Mouse (Mus musculus) neural tube, embryonic 10.5 days (tissue): Measurements from ENCODE around the gene Ehd1.

Experiments
- DNase-seq: peaks from one replicate; pipeline ENCODE4 v3.0.0-alpha.2; 2017; ENCODE audit warnings: low spot score; ENCODE audit errors: extremely low spot score

Ehd1 gene

GRCm38 (mm10) chr19:6276426-6277421 lies at the start of gene Ehd1:
Ehd1 (plus strand) TSS chr19:6276725.
- DNase-seq, result peak; percentile 97

GRCm38 (mm10) chr19:6226763-6227162 lies 49.8 kb upstream of the Ehd1 start:
- no peak for DNase-seq

- no peak for DNase-seq
Measured at GRCm38 (mm10) chr19:6227864-6228263, 48.7 kb upstream of the Ehd1 start.

- DNase-seq, result no peak
Measured at GRCm38 (mm10) chr19:6230411-6230810, 46.1 kb upstream of the Ehd1 start.

DNA sequence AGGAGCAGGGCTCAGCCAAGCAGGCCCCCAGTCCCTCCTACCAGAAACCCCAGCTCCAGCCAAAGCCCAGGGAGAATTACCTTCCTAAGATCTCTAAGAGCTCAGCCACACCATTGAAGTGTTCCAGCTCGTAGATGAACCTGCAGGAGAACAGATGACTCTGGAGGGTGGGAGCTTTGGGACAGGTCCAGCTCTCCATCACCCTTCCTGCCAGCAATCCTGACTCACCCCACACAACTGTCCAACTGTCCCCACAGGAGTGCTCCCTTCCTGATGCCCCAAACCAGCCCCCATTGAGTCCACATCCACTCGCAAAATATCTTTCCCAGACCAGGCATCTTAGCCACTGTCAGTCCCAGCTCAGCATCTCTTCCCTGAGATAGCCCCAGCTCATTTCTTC lies 45.5 kb upstream of the Ehd1 start:
- DNase-seq, result no peak

GRCm38 (mm10) chr19:6233647-6234046 lies 42.9 kb upstream of the Ehd1 start:
- DNase-seq, result no peak

- DNase-seq, result no peak
Measured at GRCm38 (mm10) chr19:6234337-6235083, 42.0 kb upstream of the Ehd1 start.

DNA sequence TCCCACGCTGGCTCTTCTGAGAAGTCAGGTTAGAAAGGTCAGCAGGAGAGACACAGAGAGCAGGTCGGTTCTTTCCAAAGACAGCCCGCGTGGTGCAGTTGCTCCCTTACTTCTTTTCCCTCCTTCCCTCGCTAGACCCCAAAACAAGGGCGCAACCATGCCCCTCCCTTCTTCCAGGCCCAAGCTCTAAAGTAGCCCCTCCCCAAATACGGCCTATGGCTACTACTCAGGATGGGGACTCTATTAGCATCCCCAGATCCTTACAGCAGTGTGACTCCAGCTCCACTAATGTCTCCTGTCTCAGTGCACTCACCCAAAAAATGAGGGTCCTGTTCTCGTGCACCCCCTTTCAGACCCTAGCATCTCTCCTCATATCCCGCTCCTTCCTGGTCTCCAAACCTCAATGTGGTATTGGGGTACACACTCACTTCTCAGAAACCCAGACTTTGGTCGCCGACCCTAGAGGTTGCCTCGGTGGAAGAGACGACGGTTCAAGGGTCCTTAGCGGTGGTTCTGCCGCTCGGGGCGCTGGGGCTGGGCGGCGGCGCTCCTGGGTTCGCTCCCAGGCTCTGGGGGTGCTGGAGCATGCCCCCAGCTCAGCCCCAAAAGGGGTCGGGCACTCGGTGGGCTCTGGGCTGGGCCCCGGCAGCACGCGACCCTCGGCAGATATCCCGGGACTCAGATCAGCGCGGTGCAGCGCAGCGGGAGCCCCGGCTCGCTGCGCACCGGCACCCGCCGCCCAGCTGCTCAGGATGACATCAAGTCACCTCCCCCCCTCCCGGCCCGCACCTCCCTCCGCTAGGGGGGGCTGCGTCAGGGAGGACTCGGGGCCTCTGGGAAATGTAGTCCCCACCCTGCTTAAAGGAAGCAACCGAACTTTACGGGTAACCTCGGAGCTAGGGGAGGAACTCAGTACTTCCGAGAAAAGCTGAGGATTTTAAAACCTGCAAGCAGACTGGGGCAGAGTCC lies 41.2 kb upstream of the Ehd1 start, which contains the start of gene Ppp2r5b:
TSS of gene Ppp2r5b (minus strand) at position 789 of the 969 bp plus-strand sequence.
- DNase-seq, result peak; percentile 92

- DNase-seq, result peak; percentile 88
Measured at GRCm38 (mm10) chr19:6236053-6236441, 40.5 kb upstream of the Ehd1 start.

DNA sequence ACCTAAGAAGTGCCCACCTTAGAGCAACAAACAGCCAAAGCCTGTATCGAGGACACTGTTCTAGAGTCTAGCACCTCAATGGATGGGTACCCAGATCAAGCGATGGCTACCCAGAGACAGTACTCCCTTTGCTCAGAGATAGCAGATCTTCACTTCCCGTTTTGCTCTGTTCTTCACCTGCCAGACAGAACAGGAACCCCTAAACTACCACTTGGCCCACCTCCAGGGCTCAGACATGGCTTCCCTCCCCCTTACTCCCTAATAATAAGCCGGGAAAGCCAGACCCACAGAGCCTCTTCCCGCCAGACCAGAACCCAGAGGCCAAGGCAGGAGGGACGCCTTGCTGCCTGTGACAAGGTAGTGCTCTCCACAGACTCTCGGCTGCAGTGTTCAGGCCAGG lies 39.7 kb upstream of the Ehd1 start:
- DNase-seq, result no peak

DNA sequence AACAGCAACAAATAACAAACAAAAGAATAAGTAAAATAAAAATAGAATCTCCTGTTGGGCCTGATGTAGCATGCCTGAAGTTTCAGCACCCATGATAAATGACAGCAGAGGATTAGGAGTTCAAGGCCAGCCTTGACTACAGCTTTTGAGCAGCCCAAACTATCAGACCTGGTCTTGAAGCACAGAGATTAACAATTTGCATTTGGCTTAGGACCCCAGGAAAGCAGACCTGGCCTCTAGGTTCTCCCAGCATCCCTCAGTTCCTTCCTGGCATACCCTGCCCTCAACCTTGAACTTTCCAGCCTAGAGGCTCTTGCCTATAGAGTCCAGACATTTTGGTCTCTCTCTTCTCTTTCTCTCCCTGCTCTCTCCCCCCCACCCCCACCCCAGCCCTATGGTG lies 37.8 kb upstream of the Ehd1 start:
- no peak for DNase-seq

DNA sequence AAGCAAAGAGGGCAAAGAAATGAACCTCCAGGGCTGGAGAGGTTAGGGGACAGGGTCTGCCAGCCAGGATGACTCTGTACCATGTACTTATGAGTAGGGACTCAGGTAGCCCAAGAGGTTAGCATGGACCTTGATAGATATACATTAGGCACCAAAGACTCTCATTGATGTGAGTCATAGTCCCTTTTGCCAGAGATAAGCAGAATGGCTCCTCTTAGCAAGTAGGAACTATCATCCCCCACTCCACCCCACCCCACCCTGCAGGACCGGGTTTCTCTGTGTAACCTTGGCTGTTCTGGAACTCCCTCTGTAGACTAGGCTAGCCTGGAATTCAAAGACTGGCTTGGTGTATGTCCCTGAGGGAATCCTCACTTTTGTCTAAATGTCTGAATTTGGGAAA lies 36.4 kb upstream of the Ehd1 start:
- DNase-seq, result no peak

- DNase-seq, result no peak
Measured at GRCm38 (mm10) chr19:6240725-6241124, 35.8 kb upstream of the Ehd1 start.

- DNase-seq, result peak; percentile 97
Measured at GRCm38 (mm10) chr19:6241274-6242107, 35.0 kb upstream of the Ehd1 start, which contains the start of gene Atg2a. Atg2a (plus strand) TSS chr19:6241668.

DNA sequence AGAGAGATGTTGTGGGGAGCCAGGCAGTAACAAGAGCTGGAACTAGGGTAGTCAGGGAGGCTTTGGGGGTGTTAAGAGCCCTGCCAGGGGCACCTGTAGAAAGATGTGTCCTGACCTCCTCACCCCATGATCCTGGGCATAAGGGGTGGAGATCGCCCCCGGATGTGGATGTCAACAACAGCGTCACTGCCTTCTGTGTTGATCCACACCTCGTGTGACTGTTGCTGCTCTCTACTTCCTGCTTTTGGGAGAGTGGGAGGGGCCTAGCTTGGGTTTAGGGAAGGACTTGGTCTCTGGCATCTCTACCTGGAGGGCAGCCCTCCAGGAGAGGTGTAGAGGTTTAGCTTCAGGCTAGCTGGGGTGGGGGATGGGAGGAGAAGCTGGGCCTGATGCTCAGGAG lies 34.2 kb upstream of the Ehd1 start:
- peak; percentile 23 for DNase-seq

DNA sequence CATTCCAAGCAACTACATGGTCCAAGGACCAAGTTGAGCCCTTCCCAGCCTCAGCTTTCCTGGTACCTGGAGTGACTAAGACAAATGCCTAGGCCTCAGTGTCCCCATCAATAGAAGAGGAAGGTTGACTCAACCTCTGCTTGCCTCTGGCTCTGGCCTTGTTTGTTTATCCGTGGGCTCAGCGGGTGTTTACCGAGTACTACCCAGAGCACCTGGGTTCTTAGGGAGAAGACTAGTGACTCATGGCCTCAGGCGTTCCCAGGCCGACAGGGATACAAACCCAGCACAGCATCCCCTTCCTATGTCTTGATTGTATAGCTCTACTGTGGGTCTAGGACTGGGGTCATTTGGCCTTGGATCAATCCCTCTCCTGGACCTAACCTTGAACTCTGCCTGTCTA lies 33.3 kb upstream of the Ehd1 start:
- no peak for DNase-seq

GRCm38 (mm10) chr19:6245806-6246205 lies 30.7 kb upstream of the Ehd1 start:
- no peak for DNase-seq

DNA sequence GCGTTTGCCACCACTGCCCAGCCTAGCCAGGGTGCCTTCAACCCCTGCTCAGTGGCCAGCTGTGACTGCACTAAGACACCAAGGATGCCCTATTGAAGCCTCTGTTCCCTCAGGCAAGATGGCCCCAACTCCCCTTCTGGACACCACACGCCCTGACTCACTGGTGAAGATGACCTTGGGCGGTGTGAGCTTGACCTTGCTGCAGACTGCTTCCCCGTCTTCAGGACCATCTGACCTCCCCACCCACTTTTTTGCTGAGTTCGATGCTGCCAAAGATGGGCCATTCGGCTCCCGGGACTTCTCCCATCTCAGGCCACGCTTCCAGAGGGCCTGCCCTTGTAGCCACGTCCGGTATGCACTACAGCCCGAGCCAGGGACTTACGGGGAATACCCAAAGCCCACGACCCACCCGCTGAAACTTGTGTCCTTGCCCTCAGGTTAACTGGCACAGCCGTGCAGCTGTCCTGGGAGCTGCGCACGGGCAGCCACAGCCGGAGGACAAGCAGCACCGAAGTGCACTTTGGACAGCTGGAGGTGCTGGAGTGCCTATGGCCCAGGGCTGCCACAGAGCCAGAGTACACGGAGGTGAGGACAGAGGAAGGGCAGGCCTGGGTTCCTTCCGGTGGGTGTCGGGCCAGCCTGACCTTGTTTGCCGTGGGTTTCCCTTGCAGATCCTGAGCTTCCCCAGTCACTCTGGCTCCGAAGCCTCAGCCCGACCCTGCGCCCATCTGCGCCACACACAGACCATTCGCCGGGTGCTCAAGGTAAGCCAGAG lies 28.8 kb upstream of the Ehd1 start:
- no peak for DNase-seq

- no peak for DNase-seq
Measured at GRCm38 (mm10) chr19:6253021-6253420, 23.5 kb upstream of the Ehd1 start.
